Mouse (Mus musculus) ovary, postnatal 10 days (tissue): Measurements from ENCODE around the gene Bbs9.
A peak's percentile ranks its signal among the peaks of the same experiment; 100 is the strongest.

Source experiments
- DNase-seq: peaks from one replicate; pipeline ENCODE4 v3.0.0; 2022; ENCODE audit warnings: low spot score

Gene Bbs9

GRCm38 (mm10) chr9:22532810-22533447 lies 57.4 kb downstream of the Bbs9 start:
- DNase-seq: no peak

GRCm38 (mm10) chr9:22537767-22538373 lies 62.4 kb downstream of the Bbs9 start:
- DNase-seq: no peak

DNA sequence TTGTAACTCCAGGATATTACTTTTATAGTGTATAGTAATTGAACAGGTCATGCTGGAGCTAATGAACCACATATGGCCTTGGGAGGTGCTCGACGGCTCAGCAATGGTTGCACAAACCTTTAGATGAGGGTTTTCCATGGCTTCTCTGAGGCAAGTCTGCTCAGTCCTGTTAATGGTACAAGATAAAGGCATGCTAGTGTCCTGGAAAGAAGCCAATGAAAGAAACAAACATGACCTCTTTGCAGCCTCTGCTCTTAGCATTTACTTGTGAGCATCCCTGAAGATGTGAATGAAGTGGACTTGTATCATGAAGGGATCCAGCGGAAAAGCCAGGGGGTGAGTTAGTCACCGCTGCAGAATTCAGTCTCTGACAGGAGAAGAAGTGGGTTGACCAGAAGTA lies 64.0 kb downstream of the Bbs9 start:
- no peak for DNase-seq

DNA sequence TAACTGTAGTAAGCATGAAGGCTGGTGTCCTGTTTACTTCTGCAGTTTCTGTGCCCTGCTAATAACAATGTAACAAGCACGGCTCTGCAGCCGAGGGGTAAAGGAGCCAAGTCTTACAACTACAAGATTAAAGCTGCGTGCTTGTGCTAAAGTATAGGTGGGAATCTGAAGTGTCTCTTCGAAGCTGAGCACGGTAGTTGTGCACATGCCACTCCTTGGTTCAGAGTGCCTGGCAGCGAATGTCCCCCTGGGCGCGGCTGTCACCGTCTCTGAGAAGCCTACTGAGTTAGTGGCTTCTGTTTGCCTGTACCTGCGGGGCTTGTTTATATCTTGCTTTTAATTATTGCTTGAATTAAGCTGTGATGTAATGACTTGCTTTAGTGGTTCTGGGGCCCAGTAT lies 65.6 kb downstream of the Bbs9 start:
- DNase-seq: no peak

- DNase-seq: no peak
Observed at GRCm38 (mm10) chr9:22543467-22543866, 68.0 kb downstream of the Bbs9 start.

DNA sequence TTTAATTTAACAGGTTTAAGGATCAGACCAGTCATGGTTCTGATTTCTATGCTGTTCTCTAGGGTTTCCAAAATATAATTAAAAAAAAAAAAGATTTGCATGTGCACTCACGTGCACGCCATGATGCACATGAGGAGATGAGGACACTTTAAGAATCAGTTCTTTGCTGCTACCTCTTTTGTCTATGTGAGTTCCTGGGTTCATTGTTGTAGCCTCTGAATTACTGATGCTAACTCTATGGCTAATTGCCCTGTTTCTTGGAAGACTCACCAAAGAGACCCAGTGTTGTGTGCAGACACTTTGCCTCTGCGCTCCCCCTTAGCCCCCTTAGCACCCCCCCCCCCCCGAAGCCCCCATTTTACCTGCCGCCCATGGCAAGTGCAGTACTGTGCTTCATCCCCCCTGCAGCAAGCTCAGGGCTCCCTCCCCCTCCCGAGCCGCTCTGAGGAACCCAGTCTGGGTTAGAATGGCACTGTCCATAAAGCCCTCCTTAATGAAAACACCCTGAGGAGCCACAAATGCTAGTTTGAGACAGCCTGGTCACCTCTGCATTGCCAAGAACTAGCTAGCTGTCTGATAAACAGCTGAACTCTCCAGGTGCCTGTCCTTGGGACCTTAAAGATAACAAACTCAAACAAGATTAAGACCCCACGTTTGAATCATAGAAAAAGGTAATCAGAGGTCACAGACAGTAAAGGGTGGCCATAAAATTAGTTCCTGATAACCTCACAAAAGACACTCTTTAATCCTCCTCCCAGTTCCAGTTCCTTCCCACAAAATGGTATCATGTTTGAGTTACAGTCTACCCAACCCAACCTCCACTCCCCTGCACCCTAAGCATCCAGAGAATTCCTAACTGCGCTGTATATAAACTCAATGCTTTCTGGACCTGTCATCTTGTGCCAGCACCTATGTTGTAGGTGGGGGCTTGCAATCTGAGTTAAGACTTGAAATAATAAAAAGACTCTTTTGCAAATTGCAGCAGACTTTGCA lies 69.1 kb downstream of the Bbs9 start:
- DNase-seq: no peak

DNA sequence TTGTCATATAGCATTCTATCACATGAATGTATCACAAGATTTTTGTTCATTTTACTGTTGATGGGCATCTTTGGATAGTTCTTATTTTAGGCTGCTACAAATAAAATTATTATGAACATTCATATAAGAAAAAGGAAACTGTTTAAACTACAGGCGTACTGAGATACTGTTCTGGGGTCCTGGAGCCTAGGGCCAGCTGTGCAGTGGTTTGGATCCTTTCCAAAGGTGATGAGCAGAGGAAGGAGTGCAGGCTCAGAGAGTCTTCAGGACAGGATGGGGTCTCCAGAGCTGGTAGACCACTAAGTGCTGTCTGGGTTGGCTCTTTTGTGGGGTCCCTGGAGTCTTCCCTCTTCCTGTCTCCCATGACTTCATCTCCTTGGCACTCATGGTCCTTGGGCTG lies 75.8 kb downstream of the Bbs9 start:
- DNase-seq: no peak

- DNase-seq: no peak
Observed at GRCm38 (mm10) chr9:22556076-22556475, 80.6 kb downstream of the Bbs9 start.

DNA sequence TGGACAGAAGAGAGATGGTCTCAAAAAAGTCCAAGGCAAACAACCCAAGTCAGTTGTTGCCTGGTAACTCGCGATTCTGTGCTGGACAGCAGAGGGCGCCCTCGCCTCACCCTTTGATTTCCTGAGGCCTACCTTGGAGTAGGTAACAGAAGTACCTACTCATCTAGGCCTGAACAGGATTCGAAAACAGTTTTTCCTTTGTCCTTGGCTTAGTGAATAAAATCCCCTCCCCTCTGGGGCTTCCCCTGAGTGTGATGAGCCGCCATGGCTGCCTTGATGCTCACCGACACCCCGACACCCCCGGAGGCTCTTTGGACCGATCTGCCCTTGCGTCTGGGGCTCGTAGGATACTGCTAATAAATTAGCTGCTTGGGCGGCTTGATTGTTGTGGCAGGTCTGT lies 82.0 kb downstream of the Bbs9 start:
- DNase-seq: peak; percentile 54

DNA sequence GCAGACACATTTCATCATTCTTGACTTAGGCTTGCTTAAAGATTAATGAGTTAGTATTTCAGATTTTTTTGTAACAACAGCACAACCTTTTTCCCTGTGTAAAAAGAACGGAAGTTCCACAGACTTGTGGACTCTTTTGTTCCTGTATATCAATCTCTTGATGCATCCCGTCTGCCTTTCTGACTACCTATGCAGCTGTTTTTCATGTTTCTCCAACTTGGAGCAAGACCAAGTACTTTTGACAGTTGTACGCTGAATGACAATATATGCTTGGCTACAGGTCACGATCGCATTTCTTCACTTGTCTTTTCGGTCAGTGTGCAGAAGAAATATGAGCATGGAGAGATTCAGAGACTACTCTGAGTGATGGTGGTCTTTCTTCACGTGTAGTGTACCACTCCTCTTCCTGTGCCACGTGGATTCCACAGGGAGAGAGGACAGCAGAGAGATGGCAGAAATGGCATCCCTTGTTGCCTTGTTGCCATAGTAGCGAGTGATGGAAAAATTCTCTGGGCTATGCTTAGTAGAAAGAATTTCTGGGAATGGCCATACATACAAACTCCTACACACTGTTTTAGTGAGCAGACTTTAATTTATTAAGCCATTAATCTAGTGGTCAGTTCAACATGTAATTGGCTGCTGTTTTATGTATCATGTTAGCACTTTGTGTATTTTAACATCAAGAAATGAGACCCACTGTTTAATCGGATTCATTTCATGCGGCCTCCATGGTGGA lies 88.3 kb downstream of the Bbs9 start:
- no peak for DNase-seq

- DNase-seq: no peak
Observed at GRCm38 (mm10) chr9:22567726-22568125, 92.2 kb downstream of the Bbs9 start.

DNA sequence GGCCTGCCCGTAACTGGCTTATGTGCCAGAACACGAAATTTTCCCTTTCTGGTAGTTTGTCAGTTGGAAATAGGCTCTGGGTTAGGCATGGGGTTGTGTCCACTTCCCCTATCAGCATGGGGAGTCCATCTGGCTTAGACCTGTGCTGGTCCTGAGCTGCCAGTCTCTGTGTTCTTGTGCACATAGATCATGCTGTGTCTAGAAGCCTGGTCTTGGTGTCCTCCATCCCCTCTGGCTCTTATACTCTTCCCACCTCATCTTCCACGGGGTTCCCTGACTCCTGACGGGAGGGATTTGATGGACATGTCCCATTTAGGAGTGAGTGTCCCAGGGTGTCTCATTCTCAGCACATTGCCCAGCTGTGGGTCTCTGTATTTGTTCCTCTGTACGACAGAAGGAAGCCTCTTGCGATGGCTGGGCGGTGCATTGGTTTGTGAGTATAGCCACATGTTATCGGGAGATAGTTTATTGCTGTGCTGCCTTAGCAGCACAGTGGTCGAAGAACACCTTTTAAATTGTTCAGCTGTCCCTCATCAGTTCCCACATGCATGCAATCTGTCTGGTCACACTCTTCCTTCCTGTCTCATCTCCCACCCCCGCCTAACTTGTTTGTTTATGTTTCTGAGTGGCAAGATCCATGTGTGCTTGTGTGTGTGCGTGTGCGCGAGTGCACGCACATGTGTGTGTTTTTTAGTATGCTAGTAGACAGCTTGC lies 101.1 kb downstream of the Bbs9 start:
- DNase-seq: no peak

- no peak for DNase-seq
Observed at GRCm38 (mm10) chr9:22578266-22578665, 102.8 kb downstream of the Bbs9 start.

- DNase-seq: no peak
Observed at GRCm38 (mm10) chr9:22584221-22584620, 108.7 kb downstream of the Bbs9 start.

- DNase-seq: no peak
Observed at GRCm38 (mm10) chr9:22593032-22593431, 117.5 kb downstream of the Bbs9 start.

DNA sequence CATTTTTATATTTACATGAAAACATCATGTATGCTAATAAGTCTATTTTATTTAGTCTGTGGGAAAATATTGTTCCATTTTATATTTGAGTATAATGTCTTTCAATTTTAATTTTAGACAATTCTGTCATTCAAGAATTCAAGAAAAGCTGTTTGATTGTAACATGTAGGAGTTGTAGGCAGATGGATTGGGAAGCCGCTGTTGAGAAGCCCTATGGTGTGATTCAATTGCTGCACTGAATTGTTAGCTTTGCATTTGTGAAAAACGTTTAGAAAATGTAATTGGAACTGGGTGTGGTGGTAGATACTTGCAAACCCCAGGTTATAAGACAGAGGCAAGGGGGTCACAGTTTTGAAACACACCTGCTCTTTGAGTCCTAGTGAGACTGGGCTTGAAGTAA lies 121.1 kb downstream of the Bbs9 start:
- no peak for DNase-seq

DNA sequence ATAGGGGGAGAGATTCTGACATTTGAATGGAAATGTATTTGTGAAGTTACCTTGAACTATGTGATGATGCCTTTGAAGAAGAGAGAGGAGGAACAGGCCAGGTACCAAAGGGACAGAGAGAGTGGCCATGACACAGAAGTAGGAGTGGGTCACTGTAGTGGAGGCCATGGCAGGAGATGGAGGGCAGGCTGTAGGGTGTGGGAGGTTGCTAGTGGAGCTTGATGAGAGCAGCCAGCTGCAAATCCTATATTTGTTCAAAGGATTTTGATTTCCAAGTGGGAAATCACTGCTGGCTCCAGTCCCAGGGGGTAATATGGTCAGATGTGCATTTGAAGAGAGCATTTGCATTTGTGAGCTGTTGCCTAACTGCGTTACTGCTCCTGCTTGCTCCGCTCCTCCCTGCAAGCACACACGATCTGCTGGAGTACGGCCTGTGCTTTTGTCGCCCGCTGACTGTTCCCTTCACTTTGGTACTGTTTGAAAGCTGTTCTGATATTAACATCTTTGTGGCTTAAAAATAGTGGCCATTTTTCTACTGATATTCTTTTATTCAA lies 137.8 kb downstream of the Bbs9 start:
- DNase-seq: no peak

- DNase-seq: no peak
Observed at GRCm38 (mm10) chr9:22619245-22619644, 143.7 kb downstream of the Bbs9 start.

GRCm38 (mm10) chr9:22624966-22625365 lies 149.5 kb downstream of the Bbs9 start:
- no peak for DNase-seq

DNA sequence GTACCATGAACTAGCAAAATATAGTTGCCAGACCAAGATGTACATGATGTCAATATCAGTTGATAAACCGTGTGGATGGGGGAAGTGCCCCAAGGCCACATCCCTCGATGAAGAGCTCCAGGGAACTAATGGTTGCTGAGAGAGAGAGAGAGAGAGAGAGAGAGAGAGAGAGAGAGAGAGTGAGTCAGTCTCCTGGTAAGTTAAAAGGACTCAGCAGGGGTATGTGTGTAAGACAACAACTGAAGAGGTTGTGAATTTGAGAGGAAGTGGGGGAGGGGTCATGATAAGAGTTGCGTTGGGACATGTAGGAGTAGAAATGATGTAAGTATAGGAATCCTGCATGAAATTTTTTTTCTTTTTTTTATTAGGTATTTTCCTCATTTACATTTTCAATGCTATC lies 150.5 kb downstream of the Bbs9 start:
- DNase-seq: no peak

GRCm38 (mm10) chr9:22627912-22628311 lies 152.4 kb downstream of the Bbs9 start:
- no peak for DNase-seq
